Comparison of ENCODE assay signal across 17 mouse cellular contexts in genomic region chr11:105899151-105899550, GRCm38 (mm10). TPM values are rescaled to one million over a fixed set of nuclear protein-coding genes. Genes with fewer than 3 reads are reported as not detected.
"Had no signal": no experiment of that assay in that cellular context is flagged by ENCODE, and none has a peak within 500 bp of the region (broad histone marks: within the 10 kb centered on the region; RNA-seq: fewer than 3 reads in every experiment).

No protein-coding gene starts in this region.

- H3K9me3 ChIP-seq: limb, embryonic 10.5 days; limb, embryonic 13.5 days; liver, embryonic 12.5 days; liver, embryonic 15.5 days; lung, embryonic 15.5 days had no signal

- H3K36me3 ChIP-seq: liver, embryonic 15.5 days had no signal

- H3K9ac ChIP-seq: limb, embryonic 13.5 days; liver, embryonic 12.5 days; liver, embryonic 15.5 days; lung, embryonic 15.5 days had no signal

- ATAC-seq: liver, embryonic 12.5 days had no signal

- H3K27me3 ChIP-seq: limb, embryonic 13.5 days; liver, embryonic 12.5 days; liver, embryonic 15.5 days; lung, embryonic 15.5 days had no signal

- DNase-seq: kidney, postnatal 14 days; kidney, postnatal 4 days; layer of hippocampus, adult 9-11 months; liver; lung, adult 18-20 months; lung, postnatal 14 days; midbrain, embryonic 14.5 days; thymus, adult 18-20 months; thymus, postnatal 36 days had no signal

- H3K4me1 ChIP-seq: limb, embryonic 10.5 days; limb, embryonic 13.5 days; liver, embryonic 12.5 days; liver, embryonic 15.5 days had no signal

- H3K4me2 ChIP-seq: limb, embryonic 13.5 days; liver, embryonic 12.5 days; liver, embryonic 15.5 days; lung, embryonic 15.5 days had no signal

- H3K27ac ChIP-seq: layer of hippocampus, adult 2 months; limb, embryonic 10.5 days; limb, embryonic 13.5 days; liver, embryonic 12.5 days; liver, embryonic 15.5 days; lung, embryonic 15.5 days; macrophage had no signal

- H3K4me3 ChIP-seq: layer of hippocampus, adult 2 months; limb, embryonic 10.5 days; limb, embryonic 13.5 days; liver, embryonic 12.5 days; liver, embryonic 15.5 days; lung, embryonic 15.5 days had no signal

RNA-seq across cellular contexts. Expression of gene Cyb561, which starts 54.0 kb away (rescaled TPM):
- total RNA-seq: megakaryocyte, adult 5-6 weeks had no signal
- polyA plus RNA-seq: macrophage had no signal
